Mouse (Mus musculus) small intestine, adult 2 months (tissue): ENCODE measurements around the gene Rbm10.

Source experiments
- CTCF ChIP-seq: fragments of 200-500 bp; IDR thresholded peaks from 2 replicates; pipeline ENCODE4 v1.5.1; 2012; ENCODE audit warnings: low read depth, mild to moderate bottlenecking, control low read depth, inconsistent platforms, low read length, moderate library complexity, mixed read lengths; ENCODE audit not compliant: insufficient replicate concordance, insufficient read length; ENCODE audit errors: extremely low read depth
- POLR2A ChIP-seq: fragments of 200-500 bp; IDR thresholded peaks from 2 replicates; pipeline ENCODE4 v1.6.1; 2012; ENCODE audit warnings: low read depth, mild to moderate bottlenecking, control low read depth, inconsistent platforms, low read length, moderate library complexity

GRCm38 (mm10) chrX:20644780-20645179 lies 27.5 kb downstream of the Rbm10 start:
- no peak for TF ChIP-seq CTCF
- TF ChIP-seq POLR2A = no peak
